Mouse (Mus musculus): ENCODE results near the gene Hist1h4h. TPM values are rescaled to one million over a fixed set of nuclear protein-coding genes. Genes with fewer than 3 reads are reported as not detected.
"Not testable (repeated sequence)": the region's sequence is repeated elsewhere in the genome, so short reads cannot be mapped to it uniquely, and the experiment has no call there.

Hist1h4h gene
- polyA plus RNA-seq, 1 experiment from 2014 or later = 1.5 TPM

DNA sequence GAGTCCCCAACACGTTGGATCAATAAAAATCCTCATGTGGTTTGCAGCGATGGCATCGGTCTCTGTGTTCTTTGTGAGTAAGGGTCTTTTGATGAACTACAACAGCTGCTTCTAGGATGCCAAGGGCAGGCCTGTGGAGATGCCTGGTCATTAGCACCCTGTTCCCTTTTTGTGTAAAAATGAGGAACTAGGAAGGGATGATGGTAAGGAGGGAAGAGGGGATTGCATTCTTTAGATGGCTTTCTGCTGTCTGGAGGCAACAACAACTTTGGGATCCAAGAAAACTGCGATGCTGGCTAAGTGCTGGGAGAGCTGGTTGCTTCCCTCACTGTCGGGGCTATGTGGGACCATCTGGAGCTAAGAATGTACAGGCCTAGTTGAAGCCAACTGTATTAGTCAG lies 7.4 kb downstream of the Hist1h4h start:
- WGBS = 74% methylated on average over 5 of the region's 5 CpGs
- Histone ChIP-seq H3K4me1 (peaks cover 17% of the 10 kb centered on the region), H3K36me3 (no peaks in the 10 kb centered on the region), H3K4me3 (replicated peaks) (no peak overlapping the region), H3K9me3 (replicated peaks) (no peaks in the 10 kb centered on the region), H3K9ac (replicated peaks) (no peak overlapping the region), H3K27me3 (replicated peaks) (no peaks in the 10 kb centered on the region), H3K27ac (replicated peaks) (no peak overlapping the region), H3K4me2 (no peak overlapping the region)
- no peak for ATAC-seq (ENCODE audit: low FRiP score)

DNA sequence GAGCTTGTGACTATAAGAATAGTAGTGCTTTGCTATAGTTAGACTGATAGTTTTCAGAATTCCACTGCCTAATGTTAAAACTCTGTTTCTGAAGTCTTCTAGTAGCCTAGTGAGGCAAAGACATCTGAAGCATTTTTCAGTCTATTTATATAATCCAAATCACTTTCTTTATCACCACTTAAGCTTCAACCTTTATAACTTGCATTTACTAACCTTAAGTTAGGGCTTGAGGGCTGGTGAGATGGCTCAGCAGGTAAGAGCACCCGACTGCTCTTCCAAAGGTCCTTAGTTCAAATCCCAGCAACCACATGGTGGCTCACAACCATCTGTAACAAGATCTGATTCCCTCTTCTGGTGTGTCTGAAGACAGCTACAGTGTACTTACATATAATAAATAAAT lies 9.0 kb downstream of the Hist1h4h start:
- not testable (repeated sequence) for H3K9me3 ChIP-seq (replicated peaks); ATAC-seq (ENCODE audit: low FRiP score); H3K9ac ChIP-seq (replicated peaks); H3K4me2 ChIP-seq; H3K36me3 ChIP-seq; H3K4me3 ChIP-seq (replicated peaks); H3K27me3 ChIP-seq (replicated peaks); H3K4me1 ChIP-seq; H3K27ac ChIP-seq (replicated peaks)
- WGBS = 73% methylated on average over 1 of the region's 1 CpGs

DNA sequence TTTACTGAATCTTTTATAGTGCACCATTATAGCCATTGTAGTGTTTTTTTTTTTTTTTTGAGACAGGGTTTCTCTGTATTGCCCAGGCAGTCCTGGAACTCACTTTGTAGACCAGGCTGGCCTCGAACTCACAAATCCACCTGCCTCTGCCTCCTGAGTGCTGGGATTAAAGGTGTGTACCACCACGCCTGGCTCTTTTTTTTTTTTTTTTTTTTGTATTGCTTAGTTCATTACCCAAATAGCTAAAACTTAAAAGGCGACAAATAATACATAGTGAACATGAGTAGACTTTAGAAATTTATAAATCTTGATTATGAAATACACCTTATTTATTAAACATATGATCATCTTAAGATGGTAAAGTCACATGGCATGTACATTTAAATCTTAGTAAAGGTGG lies 10.6 kb downstream of the Hist1h4h start:
- no peak for ATAC-seq (ENCODE audit: low FRiP score)
- 94% methylated on average over 3 of the region's 3 CpGs for WGBS
- no peaks in the 10 kb centered on the region for H3K27me3 ChIP-seq (replicated peaks)
- peaks cover 5% of the 10 kb centered on the region for H3K4me1 ChIP-seq
- H3K9ac ChIP-seq (replicated peaks) = no peak overlapping the region
- H3K4me2 ChIP-seq = no peak overlapping the region
- no peaks in the 10 kb centered on the region for H3K36me3 ChIP-seq
- no peak overlapping the region for H3K4me3 ChIP-seq (replicated peaks)
- H3K27ac ChIP-seq (replicated peaks) = no peak overlapping the region
- H3K9me3 ChIP-seq (replicated peaks) = no peaks in the 10 kb centered on the region

DNA sequence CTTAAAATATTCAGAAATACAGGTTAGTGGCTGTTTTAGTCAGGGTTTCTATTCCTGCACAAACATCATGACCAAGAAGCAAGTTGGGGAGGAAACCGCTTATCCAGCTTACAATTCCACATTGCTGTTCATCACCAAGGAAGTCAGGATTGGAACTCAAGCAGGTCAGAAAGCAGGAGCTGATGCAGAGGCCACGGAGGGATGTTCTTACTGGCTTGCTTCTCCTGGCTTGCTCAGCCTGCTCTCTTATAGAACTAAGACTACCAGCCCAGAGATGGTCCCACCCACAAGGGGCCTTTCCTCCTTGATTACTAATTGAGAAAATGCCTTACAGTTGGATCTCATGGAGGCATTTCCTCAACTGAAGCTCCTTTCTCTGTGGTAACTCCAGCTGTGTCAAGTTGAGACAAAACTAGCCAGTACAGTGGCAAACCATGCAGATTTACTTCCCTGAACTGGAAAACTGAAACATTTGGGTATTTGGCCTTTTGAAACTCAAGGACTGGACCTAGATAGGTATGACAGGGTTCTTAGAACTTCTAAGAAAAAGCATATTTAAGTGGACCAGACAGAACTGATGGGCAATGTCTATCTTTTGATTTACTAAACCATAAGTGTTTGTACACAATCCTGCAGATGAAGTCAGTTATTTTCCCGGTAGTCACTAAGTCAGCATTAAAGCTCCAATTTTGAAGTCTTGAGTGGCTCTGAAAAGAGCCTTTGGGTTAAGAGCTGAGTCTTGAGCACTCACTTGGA lies 11.6 kb downstream of the Hist1h4h start:
- H3K36me3 ChIP-seq; H3K4me1 ChIP-seq; H3K9me3 ChIP-seq (replicated peaks); H3K27me3 ChIP-seq (replicated peaks); ATAC-seq (ENCODE audit: low FRiP score): not testable (repeated sequence)
- peak overlapping the region; percentile 49 for H3K9ac ChIP-seq (replicated peaks)
- peak overlapping the region; percentile 75 for H3K27ac ChIP-seq (replicated peaks)
- 4% methylated on average over 3 of the region's 3 CpGs for WGBS
- peak overlapping the region; percentile 67 for H3K4me2 ChIP-seq
- H3K4me3 ChIP-seq (replicated peaks) = peak overlapping the region; percentile 42

DNA sequence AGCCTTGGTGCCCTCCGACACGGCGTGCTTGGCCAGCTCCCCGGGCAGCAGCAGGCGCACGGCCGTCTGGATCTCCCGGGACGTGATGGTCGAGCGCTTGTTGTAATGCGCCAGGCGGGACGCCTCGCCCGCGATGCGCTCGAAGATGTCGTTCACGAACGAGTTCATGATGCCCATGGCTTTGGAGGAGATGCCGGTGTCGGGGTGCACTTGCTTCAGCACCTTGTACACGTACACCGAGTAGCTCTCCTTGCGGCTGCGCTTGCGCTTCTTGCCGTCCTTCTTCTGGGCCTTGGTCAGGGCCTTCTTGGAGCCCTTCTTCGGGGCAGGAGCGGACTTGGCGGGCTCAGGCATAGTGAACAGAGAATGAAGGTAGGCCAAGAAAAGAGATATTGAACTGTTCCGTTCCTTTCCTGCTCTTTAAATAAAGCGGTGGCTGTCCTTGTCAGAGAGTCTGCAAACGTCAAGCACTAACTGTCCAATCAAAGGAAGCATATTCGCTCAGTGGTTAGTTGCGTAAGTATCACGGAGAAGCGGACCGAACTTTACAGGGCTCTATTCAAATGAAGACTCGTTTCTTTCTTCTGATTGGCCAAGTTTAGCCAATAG lies 12.3 kb downstream of the Hist1h4h start, which contains the start of gene Hist1h2bh:
Hist1h2bh (minus strand) TSS at position 394 of the 609 bp plus-strand sequence.
- H3K27me3 ChIP-seq (replicated peaks); H3K4me1 ChIP-seq; H3K36me3 ChIP-seq; H3K9me3 ChIP-seq (replicated peaks): not testable (repeated sequence)
- Histone ChIP-seq H3K27ac (replicated peaks) (peak within 1 kb of the TSS; percentile 88), H3K4me2 (peak within 1 kb of the TSS; percentile 67), H3K9ac (replicated peaks) (peak within 1 kb of the TSS; percentile 49), H3K4me3 (replicated peaks) (peak within 1 kb of the TSS; percentile 52)
- 1% methylated on average over 39 of the region's 42 CpGs for WGBS
- ATAC-seq (ENCODE audit: low FRiP score) = peak; percentile 90

DNA sequence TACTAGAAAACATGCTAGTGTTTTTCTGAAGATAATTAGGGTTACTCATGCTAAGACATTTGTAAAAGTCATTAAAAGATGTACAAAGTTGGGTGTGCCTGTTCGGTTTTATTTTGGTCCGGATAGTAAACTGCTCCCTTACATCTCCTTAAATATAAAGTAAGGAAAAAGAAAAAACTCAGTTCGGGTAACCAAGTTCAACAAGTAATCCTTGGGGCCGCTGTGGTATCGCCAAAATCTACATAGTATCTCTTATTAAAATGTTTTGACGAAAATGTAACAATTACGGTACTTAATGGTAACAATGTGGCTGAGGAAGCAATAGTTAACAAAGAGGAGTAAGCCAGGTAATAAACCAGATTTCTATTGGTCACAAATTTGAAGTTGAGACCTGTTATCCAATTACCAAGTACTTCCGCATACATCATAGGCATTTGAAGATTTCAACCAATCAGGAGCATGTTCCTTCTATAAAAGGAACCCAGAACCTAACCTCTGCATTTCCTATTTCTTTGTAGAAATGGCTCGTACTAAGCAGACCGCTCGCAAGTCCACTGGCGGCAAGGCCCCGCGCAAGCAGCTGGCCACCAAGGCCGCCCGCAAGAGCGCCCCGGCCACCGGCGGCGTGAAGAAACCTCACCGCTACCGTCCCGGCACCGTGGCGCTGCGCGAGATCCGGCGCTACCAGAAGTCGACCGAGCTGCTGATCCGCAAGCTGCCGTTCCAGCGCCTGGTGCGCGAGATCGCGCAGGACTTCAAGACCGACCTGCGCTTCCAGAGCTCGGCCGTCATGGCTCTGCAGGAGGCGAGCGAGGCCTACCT lies 13.3 kb downstream of the Hist1h4h start, which contains the start of gene Hist1h3f:
Hist1h3f (plus strand) TSS at position 88 of the 822 bp plus-strand sequence.
- Histone ChIP-seq H3K4me3 (replicated peaks) (peak within 1 kb of the TSS; percentile 52), H3K27ac (replicated peaks) (peak within 1 kb of the TSS; percentile 88), H3K4me2 (peak within 1 kb of the TSS; percentile 67), H3K27me3 (replicated peaks) (no peaks in the 10 kb centered on the region), H3K4me1 (peaks cover 5% of the 10 kb centered on the region), H3K36me3 (no peaks in the 10 kb centered on the region), H3K9ac (replicated peaks) (peak within 1 kb of the TSS; percentile 54), H3K9me3 (replicated peaks) (no peaks in the 10 kb centered on the region)
- peak; percentile 96 for ATAC-seq (ENCODE audit: low FRiP score)
- 1% methylated on average over 27 of the region's 45 CpGs for WGBS

DNA sequence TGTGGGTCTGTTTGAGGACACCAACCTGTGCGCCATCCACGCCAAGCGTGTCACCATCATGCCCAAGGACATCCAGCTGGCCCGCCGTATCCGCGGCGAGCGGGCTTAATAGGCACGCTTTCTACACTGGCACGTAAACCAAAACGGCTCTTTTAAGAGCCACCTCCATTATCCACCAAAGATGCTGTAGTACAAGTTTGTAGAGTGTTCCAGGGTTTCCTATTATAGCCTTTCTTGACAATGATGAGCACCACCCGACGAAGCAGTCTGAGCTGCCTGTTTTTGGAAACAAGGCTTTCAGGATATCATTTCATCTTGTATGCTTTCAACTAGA lies 13.9 kb downstream of the Hist1h4h start:
- Histone ChIP-seq H3K27ac (replicated peaks) (0 out of 2 replicates have a peak overlapping the region, but pooled peaks have one; percentile 88), H3K4me3 (replicated peaks) (peak overlapping the region; percentile 52), H3K4me2 (peak overlapping the region; percentile 67)
- H3K36me3 ChIP-seq; H3K9ac ChIP-seq (replicated peaks); H3K9me3 ChIP-seq (replicated peaks); H3K27me3 ChIP-seq (replicated peaks); ATAC-seq (ENCODE audit: low FRiP score); H3K4me1 ChIP-seq: not testable (repeated sequence)
- WGBS = 0% methylated on average over 14 of the region's 14 CpGs

DNA sequence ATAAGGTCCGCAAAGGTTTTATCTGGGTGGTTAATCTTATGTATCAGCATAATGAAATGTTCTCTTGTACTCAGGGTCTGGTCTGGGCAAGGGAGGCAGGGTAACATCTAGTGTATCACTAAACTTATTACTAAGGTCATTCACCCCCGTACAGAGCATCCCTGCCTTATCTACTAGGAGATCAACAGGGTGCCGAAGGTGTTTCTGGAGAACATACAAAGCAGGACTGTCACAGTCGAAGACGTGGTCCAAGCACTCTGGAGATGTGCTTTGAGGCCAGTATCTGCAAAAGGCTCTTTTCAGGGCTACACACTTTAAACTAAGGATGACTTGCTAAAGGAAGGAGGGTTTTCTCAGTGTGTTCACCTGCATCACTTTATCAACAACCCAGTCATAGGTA lies 15.8 kb downstream of the Hist1h4h start:
- H3K9me3 ChIP-seq (replicated peaks) = no peaks in the 10 kb centered on the region
- H3K4me1 ChIP-seq = peaks cover 11% of the 10 kb centered on the region
- H3K4me2 ChIP-seq = no peak overlapping the region
- H3K9ac ChIP-seq (replicated peaks) = no peak overlapping the region
- 83% methylated on average over 5 of the region's 5 CpGs for WGBS
- no peaks in the 10 kb centered on the region for H3K27me3 ChIP-seq (replicated peaks)
- no peak overlapping the region for H3K27ac ChIP-seq (replicated peaks)
- no peaks in the 10 kb centered on the region for H3K36me3 ChIP-seq
- no peak overlapping the region for H3K4me3 ChIP-seq (replicated peaks)
- ATAC-seq (ENCODE audit: low FRiP score) = no peak

DNA sequence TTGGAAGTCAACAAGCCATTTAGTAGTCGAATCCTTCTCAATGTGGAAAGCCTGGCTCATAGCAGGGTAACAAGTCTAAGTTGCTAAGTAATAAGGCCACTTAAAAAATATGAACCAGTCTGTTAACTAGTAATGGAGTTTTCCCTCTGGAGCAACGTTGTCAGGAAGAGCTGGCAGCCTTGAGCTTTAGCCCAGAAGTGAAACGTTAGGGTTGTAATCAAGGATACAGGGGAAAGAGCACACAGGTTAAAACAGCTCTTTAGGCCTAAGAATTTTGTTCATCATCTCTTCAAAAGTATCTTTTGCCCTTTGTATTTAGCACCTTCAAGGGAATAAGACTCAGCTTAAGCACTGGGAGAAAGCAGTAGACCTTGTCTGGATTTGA lies 19.9 kb downstream of the Hist1h4h start:
- Histone ChIP-seq H3K27ac (replicated peaks) (peak overlapping the region; percentile 90), H3K36me3 (no peaks in the 10 kb centered on the region), H3K9me3 (replicated peaks) (no peaks in the 10 kb centered on the region), H3K4me1 (peaks cover 24% of the 10 kb centered on the region), H3K4me2 (peak overlapping the region; percentile 68), H3K27me3 (replicated peaks) (no peaks in the 10 kb centered on the region), H3K9ac (replicated peaks) (peak overlapping the region; percentile 51), H3K4me3 (replicated peaks) (peak overlapping the region; percentile 49)
- ATAC-seq (ENCODE audit: low FRiP score) = no peak
- 3% methylated on average over 3 of the region's 3 CpGs for WGBS

DNA sequence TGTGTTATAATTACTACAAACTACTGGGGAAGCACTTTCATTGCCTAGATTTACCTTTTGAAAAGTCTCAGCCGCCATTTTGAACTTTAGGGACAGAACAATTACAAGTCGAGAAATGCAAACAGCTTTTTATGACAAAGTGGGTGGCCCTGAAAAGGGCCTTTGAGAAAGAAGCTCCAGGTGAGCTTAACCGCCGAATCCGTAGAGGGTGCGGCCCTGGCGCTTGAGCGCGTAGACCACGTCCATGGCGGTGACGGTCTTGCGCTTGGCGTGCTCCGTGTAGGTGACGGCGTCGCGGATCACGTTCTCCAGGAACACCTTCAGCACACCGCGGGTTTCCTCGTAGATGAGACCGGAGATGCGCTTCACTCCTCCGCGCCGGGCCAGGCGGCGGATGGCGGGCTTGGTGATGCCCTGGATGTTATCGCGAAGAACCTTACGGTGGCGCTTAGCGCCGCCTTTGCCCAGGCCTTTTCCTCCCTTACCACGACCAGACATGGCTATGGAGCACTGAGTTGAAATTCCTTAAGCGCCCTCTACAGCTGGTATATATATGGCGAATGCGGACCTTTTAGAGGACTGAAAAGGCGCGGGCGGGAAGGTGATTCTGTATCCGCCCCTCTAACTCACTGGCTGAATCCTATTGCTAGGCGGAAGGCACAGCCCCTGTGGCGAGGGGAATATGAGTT lies 20.4 kb downstream of the Hist1h4h start, which contains the start of gene Hist1h4f:
Hist1h4f (minus strand) TSS at position 503 of the 689 bp plus-strand sequence.
- Histone ChIP-seq H3K4me3 (replicated peaks) (peak within 1 kb of the TSS; percentile 49), H3K4me2 (peak within 1 kb of the TSS; percentile 68), H3K27ac (replicated peaks) (peak within 1 kb of the TSS; percentile 90), H3K4me1 (peaks cover 25% of the 10 kb centered on the region), H3K9ac (replicated peaks) (peak within 1 kb of the TSS; percentile 51)
- under 1% methylated on average over 47 of the region's 47 CpGs for WGBS
- peak; percentile 90 for ATAC-seq (ENCODE audit: low FRiP score)
- not testable (repeated sequence) for H3K27me3 ChIP-seq (replicated peaks); H3K9me3 ChIP-seq (replicated peaks); H3K36me3 ChIP-seq
